Mouse (Mus musculus) limb, embryonic 15.5 days (tissue): ENCODE results near the gene 1810010H24Rik. TPM values are rescaled to one million over a fixed set of nuclear protein-coding genes. Genes with fewer than 3 reads are reported as not detected.
"Not testable (repeated sequence)": the region's sequence is repeated elsewhere in the genome, so short reads cannot be mapped to it uniquely, and the experiment has no call there.

ENCODE experiments used
- ATAC-seq: fragments of 200-750 bp; cut with Nextera tagmentation; 2 replicates; pipeline ENCODE4 v1.8.0; 2017; ENCODE audit warnings: low read depth, moderate TSS enrichment; ENCODE audit not compliant: insufficient number of reproducible peaks, low FRiP score, low TSS enrichment
- H3K27ac ChIP-seq: fragments of 300-500 bp; sonication (generic); 2 replicates; pipeline ENCODE4 v1.5.1; 2015; ENCODE audit warnings: moderate library complexity, mild to moderate bottlenecking, inconsistent platforms
- H3K27me3 ChIP-seq: fragments of 300-500 bp; sonication (generic); 2 replicates; pipeline ENCODE4 v1.6.1; 2015; ENCODE audit warnings: inconsistent platforms
- H3K36me3 ChIP-seq: fragments of 300-500 bp; sonication (generic); 2 replicates; pipeline ENCODE4 v1.6.1; 2015; ENCODE audit warnings: inconsistent platforms
- H3K4me1 ChIP-seq: fragments of 300-500 bp; sonication (generic); 2 replicates; pipeline ENCODE4 v1.6.1; 2015; ENCODE audit warnings: inconsistent platforms
- H3K4me2 ChIP-seq: fragments of 300-500 bp; sonication (generic); 2 replicates; pipeline ENCODE4 v1.6.1; 2015; ENCODE audit warnings: mild to moderate bottlenecking, inconsistent platforms
- H3K4me3 ChIP-seq: fragments of 300-500 bp; sonication (generic); 2 replicates; pipeline ENCODE4 v1.5.1; 2015; ENCODE audit warnings: mild to moderate bottlenecking, inconsistent platforms
- H3K9ac ChIP-seq: fragments of 300-500 bp; sonication (generic); 2 replicates; pipeline ENCODE4 v1.6.1; 2015; ENCODE audit warnings: inconsistent platforms
- H3K9me3 ChIP-seq: fragments of 300-500 bp; sonication (generic); 2 replicates; pipeline ENCODE4 v1.6.1; 2016; ENCODE audit warnings: inconsistent platforms
- WGBS: fragments of 180-500 bp; shearing (Covaris S2); methylation state at CpG from one replicate; pipeline ENCODE4 v1.1.7; 2015; 5-methylcytosine and 5-hydroxymethylcytosine counted together
- polyA plus RNA-seq: library from polyadenylated mRNA; unstranded; fragments of >200 nt; fragmentation: Nextera tagmentation; extraction: Ambion mirVana; gene quantifications from 2 replicates; pipeline ENCODE4 v1.2.1, GENCODE M21; 2015

1810010H24Rik gene
- polyA plus RNA-seq, 1 experiment from 2014 or later, result 2.1 TPM

DNA sequence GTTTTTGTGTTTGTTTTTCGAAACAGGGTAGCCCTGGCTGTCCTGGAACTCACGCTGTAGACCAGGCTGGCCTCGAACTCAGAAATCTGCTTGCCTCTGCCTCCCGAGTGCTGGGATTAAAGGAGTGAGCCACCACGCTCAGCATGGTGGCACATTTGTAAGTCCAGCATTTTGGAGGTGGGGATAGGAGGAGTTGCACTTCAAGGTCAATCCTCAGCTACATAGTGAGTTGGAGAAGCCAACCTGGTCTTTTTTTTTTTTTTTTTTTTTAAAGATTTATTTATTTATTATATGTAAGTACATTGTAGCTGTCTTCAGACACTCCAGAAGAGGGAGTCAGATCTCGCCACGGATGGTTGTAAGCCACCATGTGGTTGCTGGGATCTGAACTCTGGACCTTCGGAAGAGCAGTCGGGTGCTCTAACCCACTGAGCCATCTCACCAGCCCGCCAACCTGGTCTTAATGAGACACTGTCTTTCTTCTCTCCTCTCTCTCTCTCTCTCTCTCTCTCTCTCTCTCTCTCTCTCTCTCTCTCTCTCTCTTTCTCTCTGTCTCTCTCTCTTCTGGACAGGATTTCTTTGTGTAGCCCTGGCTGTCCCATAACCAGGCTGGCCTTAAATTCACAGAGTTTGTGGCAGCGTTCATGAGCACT lies 9.8 kb upstream of the 1810010H24Rik start:
- peaks cover 10% of the 10 kb centered on the region for H3K4me1 ChIP-seq
- H3K27me3 ChIP-seq, ATAC-seq, H3K27ac ChIP-seq, H3K36me3 ChIP-seq, H3K4me2 ChIP-seq, H3K9ac ChIP-seq, H3K9me3 ChIP-seq, H3K4me3 ChIP-seq: not testable (repeated sequence)
- 73% methylated on average over 11 of the region's 11 CpGs for WGBS

DNA sequence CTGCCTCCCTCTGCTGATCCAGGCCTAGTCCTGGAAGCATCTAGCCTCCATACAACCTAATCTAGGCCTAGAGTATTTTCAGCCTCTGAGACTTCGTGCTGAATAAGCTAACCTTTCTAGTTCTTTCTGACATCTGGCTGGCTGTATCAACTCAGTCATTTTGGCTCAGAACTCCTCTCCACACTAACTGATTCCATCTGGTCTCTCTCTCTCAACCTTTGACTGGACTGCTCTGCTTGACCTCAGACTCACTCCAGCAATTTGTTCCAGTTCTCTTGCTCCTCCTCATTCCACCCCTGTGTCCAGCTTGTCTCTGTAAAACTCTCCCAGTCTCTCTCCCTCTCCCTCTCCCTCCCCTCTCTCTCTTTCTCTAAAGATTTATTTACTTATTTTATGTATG lies 8.6 kb upstream of the 1810010H24Rik start:
- Histone ChIP-seq H3K9me3 (no peaks in the 10 kb centered on the region), H3K27ac (no peak overlapping the region), H3K4me2 (no peak overlapping the region), H3K9ac (no peak overlapping the region), H3K4me1 (peaks cover under 1% of the 10 kb centered on the region; the same call in 1 of the 2 replicates), H3K27me3 (no peaks in the 10 kb centered on the region), H3K36me3 (no peaks in the 10 kb centered on the region), H3K4me3 (no peak overlapping the region)
- WGBS, result 28% methylated on average over 1 of the region's 1 CpGs
- ATAC-seq, result no peak

GRCm38 (mm10) chr11:107017339-107017886 lies 8.1 kb upstream of the 1810010H24Rik start:
- 52% methylated on average over 6 of the region's 6 CpGs for WGBS
- Histone ChIP-seq H3K4me3 (no peak overlapping the region), H3K9ac (no peak overlapping the region), H3K4me2 (no peak overlapping the region), H3K36me3 (no peaks in the 10 kb centered on the region), H3K27ac (no peak overlapping the region), H3K27me3 (no peaks in the 10 kb centered on the region), H3K4me1 (no peaks in the 10 kb centered on the region), H3K9me3 (no peaks in the 10 kb centered on the region)
- ATAC-seq, result no peak

- Histone ChIP-seq H3K36me3 (no peaks in the 10 kb centered on the region), H3K27me3 (no peaks in the 10 kb centered on the region), H3K4me1 (no peaks in the 10 kb centered on the region), H3K27ac (no peak overlapping the region), H3K9ac (no peak overlapping the region), H3K4me3 (no peak overlapping the region), H3K9me3 (no peaks in the 10 kb centered on the region), H3K4me2 (no peak overlapping the region)
- 27% methylated on average over 8 of the region's 8 CpGs for WGBS
- ATAC-seq, result no peak
Measured at GRCm38 (mm10) chr11:107018606-107019005, 6.9 kb upstream of the 1810010H24Rik start.

DNA sequence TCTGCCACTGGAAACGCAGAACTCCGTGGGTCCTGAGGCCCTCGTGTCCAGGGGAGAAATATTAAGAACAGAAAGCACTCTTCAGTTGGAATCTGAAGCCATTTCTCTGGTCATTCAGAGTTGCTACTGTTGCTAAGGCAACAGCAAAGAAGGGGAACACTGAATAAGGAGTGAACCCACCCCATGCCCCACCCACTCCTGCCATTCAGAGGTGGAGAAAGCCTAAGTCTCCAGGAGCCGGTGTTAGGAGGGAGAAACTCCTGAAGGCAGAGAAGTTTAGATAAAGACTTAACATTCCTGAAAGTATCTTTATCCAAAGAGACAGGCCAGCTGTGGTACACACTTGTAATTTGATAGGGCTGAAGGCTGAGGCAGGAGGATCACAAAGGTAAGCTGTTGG lies 6.2 kb upstream of the 1810010H24Rik start:
- Histone ChIP-seq H3K9me3 (no peaks in the 10 kb centered on the region), H3K4me2 (no peak overlapping the region), H3K4me3 (no peak overlapping the region), H3K9ac (no peak overlapping the region), H3K4me1 (peaks cover 2% of the 10 kb centered on the region; the same call in 1 of the 2 replicates), H3K27ac (no peak overlapping the region), H3K27me3 (no peaks in the 10 kb centered on the region), H3K36me3 (no peaks in the 10 kb centered on the region)
- WGBS, result 77% methylated on average over 4 of the region's 4 CpGs
- no peak for ATAC-seq

GRCm38 (mm10) chr11:107019722-107020121 lies 5.8 kb upstream of the 1810010H24Rik start:
- not testable (repeated sequence) for ATAC-seq, H3K4me2 ChIP-seq, H3K27me3 ChIP-seq, H3K36me3 ChIP-seq, H3K4me3 ChIP-seq, H3K9me3 ChIP-seq, H3K9ac ChIP-seq, H3K4me1 ChIP-seq, H3K27ac ChIP-seq
- 96% methylated on average over 5 of the region's 5 CpGs for WGBS

DNA sequence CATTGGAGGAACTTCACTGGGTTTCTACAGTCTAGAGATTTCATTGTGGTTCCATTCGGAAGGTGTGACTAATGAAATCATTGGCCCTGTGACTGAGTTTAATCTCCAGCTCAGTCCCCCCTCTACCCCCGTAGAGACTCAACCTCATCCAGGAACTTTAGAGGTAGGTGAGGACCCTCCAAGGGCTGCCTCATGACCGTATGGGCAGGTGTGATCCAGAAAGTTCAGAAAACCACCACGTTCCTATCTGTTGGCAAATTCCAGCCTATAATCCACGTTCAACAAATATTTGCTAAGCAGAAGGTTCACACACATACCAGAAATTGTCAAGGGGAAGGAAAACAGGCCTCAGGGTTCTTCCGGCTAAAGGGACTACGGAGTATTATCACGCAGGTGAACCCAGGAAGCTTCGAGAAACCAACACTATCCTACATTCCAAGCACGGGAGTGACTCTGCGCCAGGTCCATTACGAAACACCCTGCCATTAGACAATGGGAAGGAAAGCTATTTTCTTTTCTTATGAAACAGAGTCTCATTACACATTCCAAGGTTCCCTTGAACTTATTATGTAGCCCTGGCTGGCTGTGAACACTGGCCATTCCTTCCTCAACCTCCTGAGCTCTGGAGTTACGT lies 3.3 kb upstream of the 1810010H24Rik start:
- Histone ChIP-seq H3K4me1 (peaks cover 27% of the 10 kb centered on the region), H3K9me3 (no peaks in the 10 kb centered on the region), H3K4me2 (no peak overlapping the region), H3K36me3 (no peaks in the 10 kb centered on the region), H3K27ac (no peak overlapping the region), H3K27me3 (peaks cover 7% of the 10 kb centered on the region; the same call in 1 of the 2 replicates), H3K4me3 (no peak overlapping the region), H3K9ac (no peak overlapping the region)
- 76% methylated on average over 13 of the region's 13 CpGs for WGBS
- ATAC-seq, result no peak

GRCm38 (mm10) chr11:107024406-107024805 lies 1.1 kb upstream of the 1810010H24Rik start:
- Histone ChIP-seq H3K9ac (no peak overlapping the region), H3K4me2 (no peak overlapping the region)

GRCm38 (mm10) chr11:107026554-107027430 lies 1.3 kb downstream of the 1810010H24Rik start:
- Histone ChIP-seq H3K27ac (no peak overlapping the region), H3K9me3 (no peaks in the 10 kb centered on the region), H3K36me3 (no peaks in the 10 kb centered on the region), H3K4me1 (peaks cover 34% of the 10 kb centered on the region), H3K4me2 (peak overlapping the region; percentile 86), H3K27me3 (peaks cover 7% of the 10 kb centered on the region; the same call in 1 of the 2 replicates), H3K4me3 (peak overlapping the region; percentile 72), H3K9ac (no peak overlapping the region)
- 5% methylated on average over 12 of the region's 12 CpGs for WGBS
- ATAC-seq, result no peak

More at GRCm38 (mm10) chr11:107024406-107024805, 1.1 kb upstream of the 1810010H24Rik start:
- Histone ChIP-seq H3K27ac (no peak overlapping the region), H3K4me3 (no peak overlapping the region), H3K27me3 (peaks cover 7% of the 10 kb centered on the region; the same call in 1 of the 2 replicates), H3K9me3 (no peaks in the 10 kb centered on the region), H3K4me1 (peaks cover 32% of the 10 kb centered on the region), H3K36me3 (no peaks in the 10 kb centered on the region)
- no peak for ATAC-seq
- 44% methylated on average over 4 of the region's 4 CpGs for WGBS

- Histone ChIP-seq H3K4me1 (peaks cover 34% of the 10 kb centered on the region), H3K36me3 (no peaks in the 10 kb centered on the region), H3K4me3 (peak overlapping the region; percentile 72), H3K9me3 (no peaks in the 10 kb centered on the region), H3K27me3 (peaks cover 7% of the 10 kb centered on the region; the same call in 1 of the 2 replicates), H3K27ac (peak overlapping the region; percentile 75), H3K9ac (peak overlapping the region; percentile 61), H3K4me2 (peak overlapping the region; percentile 86)
- ATAC-seq, result peak; percentile 81
- WGBS, result under 1% methylated on average over 107 of the region's 107 CpGs
Measured at GRCm38 (mm10) chr11:107027431-107028274, 2.2 kb downstream of the 1810010H24Rik start.

DNA sequence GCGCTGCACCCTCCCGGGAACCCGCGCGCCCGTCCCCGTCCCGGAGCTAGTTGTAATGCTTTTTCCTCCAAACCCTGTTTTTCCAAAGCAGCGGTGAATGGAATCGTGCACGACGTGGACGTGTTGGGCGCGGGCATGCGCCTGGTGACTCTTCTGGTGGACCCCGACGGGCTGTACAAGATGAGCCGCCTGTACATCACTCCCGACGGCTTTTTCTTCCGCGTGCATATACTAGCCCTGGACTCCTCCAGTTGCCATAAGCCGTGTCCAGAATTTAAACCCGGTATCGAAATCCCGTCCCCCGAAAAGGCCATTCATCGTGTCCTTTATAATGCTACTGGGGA lies 2.8 kb downstream of the 1810010H24Rik start:
- Histone ChIP-seq H3K27me3 (peaks cover 7% of the 10 kb centered on the region; the same call in 1 of the 2 replicates), H3K4me3 (peak overlapping the region; percentile 72), H3K9ac (peak overlapping the region; percentile 61), H3K4me2 (peak overlapping the region; percentile 86), H3K27ac (peak overlapping the region; percentile 75), H3K4me1 (peaks cover 34% of the 10 kb centered on the region), H3K36me3 (no peaks in the 10 kb centered on the region), H3K9me3 (no peaks in the 10 kb centered on the region)
- peak; percentile 46; the same call in 1 of the 2 replicates for ATAC-seq
- WGBS, result 4% methylated on average over 29 of the region's 29 CpGs
